Mouse (Mus musculus) MEL (cell line): ENCODE measurements around the gene Cacna1h. TPM values are rescaled to one million over a fixed set of nuclear protein-coding genes. Genes with fewer than 3 reads are reported as not detected.

ENCODE experiments used
- DNase-seq: peaks from one replicate; pipeline ENCODE4 v3.0.0; 2011; ENCODE audit warnings: low read depth, low spot score
- H3K27ac ChIP-seq: 2 replicates; pipeline ENCODE4 v1.5.1; 2012; ENCODE audit warnings: low read depth, mild to moderate bottlenecking, control low read depth, low read length, moderate library complexity; ENCODE audit not compliant: control insufficient read depth
- H3K27me3 ChIP-seq, 2 experiments: fragments of 150-350 bp in 1 of 2; sonication (generic) in 1 of 2; 2 replicates each; pipeline ENCODE4 v1.6.1; 2012; ENCODE audit warnings: low read length in 2 of 2, mild to moderate bottlenecking in 2 of 2, improper control_type of control experiment in 1 of 2, moderate library complexity in 1 of 2; ENCODE audit not compliant: insufficient read depth in 2 of 2, control insufficient read depth in 1 of 2
- H3K36me3 ChIP-seq, 2 experiments: 2 replicates each; pipeline ENCODE4 v1.6.1; 2012 to 2014; ENCODE audit warnings: low read length in 2 of 2, improper control_type of control experiment in 1 of 2, inconsistent platforms in 1 of 2, mild to moderate bottlenecking in 1 of 2; ENCODE audit not compliant: insufficient read depth in 2 of 2, control insufficient read depth in 1 of 2
- H3K4me1 ChIP-seq, 2 experiments: fragments of 150-350 bp in 1 of 2; sonication (generic) in 1 of 2; 2 replicates each; pipeline ENCODE4 v1.6.1; 2012; ENCODE audit warnings: low read length in 2 of 2, improper control_type of control experiment in 1 of 2, mild to moderate bottlenecking in 1 of 2; ENCODE audit not compliant: insufficient read depth in 2 of 2, control insufficient read depth in 1 of 2
- H3K4me3 ChIP-seq, 2 experiments: fragments of 150-350 bp in 1 of 2; sonication (generic) in 1 of 2; 2 replicates each; pipeline ENCODE4 v1.5.1; 2012; ENCODE audit warnings: low read depth in 2 of 2, low read length in 2 of 2, mild to moderate bottlenecking in 2 of 2, moderate library complexity in 2 of 2, control low read depth in 1 of 2, improper control_type of control experiment in 1 of 2; ENCODE audit not compliant: control insufficient read depth in 1 of 2, insufficient read depth in 1 of 2
- H3K79me2 ChIP-seq: 2 replicates; pipeline ENCODE4 v1.6.1; 2012; ENCODE audit warnings: mild to moderate bottlenecking, low read length, moderate library complexity; ENCODE audit not compliant: control insufficient read depth, poor library complexity, insufficient read depth
- H3K9ac ChIP-seq: 2 replicates; pipeline ENCODE4 v1.6.1; 2012; ENCODE audit warnings: low read depth, mild to moderate bottlenecking, control low read depth, low read length, moderate library complexity; ENCODE audit not compliant: control insufficient read depth, poor library complexity, severe bottlenecking
- H3K9me3 ChIP-seq: fragments of 150-350 bp; sonication (generic); replicated peaks from 2 replicates; pipeline ENCODE4 v1.6.1; 2012; ENCODE audit warnings: mild to moderate bottlenecking, low read length, improper control_type of control experiment, moderate library complexity; ENCODE audit not compliant: insufficient read depth
- CHD1 ChIP-seq: IDR thresholded peaks from 2 replicates; pipeline ENCODE4 v1.6.1; 2012; ENCODE audit warnings: low read depth, mild to moderate bottlenecking, inconsistent platforms, low read length, improper control_type of control experiment
- CHD2 ChIP-seq: IDR thresholded peaks from 2 replicates; pipeline ENCODE4 v1.6.1; 2011; ENCODE audit warnings: low read length, improper control_type of control experiment
- E2F4 ChIP-seq: IDR thresholded peaks from 2 replicates; pipeline ENCODE4 v1.6.1; 2011; ENCODE audit warnings: low read depth, low read length, improper control_type of control experiment, borderline replicate concordance
- EP300 ChIP-seq, 2 experiments: IDR thresholded peaks; 2 replicates each; pipeline ENCODE4 v1.6.1; 2011; ENCODE audit warnings: improper control_type of control experiment in 2 of 2, low read length in 2 of 2, low read depth in 1 of 2, mild to moderate bottlenecking in 1 of 2
- ETS1 ChIP-seq: IDR thresholded peaks from 2 replicates; pipeline ENCODE4 v1.6.1; 2012; ENCODE audit warnings: low read depth, mild to moderate bottlenecking, inconsistent platforms, low read length, improper control_type of control experiment, moderate library complexity
- JUND ChIP-seq: IDR thresholded peaks from 2 replicates; pipeline ENCODE4 v1.6.1; 2011; ENCODE audit warnings: low read depth, mild to moderate bottlenecking, improper control_type of control experiment, low read length
- MAX ChIP-seq: IDR thresholded peaks from 2 replicates; pipeline ENCODE4 v1.6.1; 2011; ENCODE audit warnings: low read length, improper control_type of control experiment
- MYB ChIP-seq: IDR thresholded peaks from 2 replicates; pipeline ENCODE4 v1.6.1; 2011; ENCODE audit warnings: mild to moderate bottlenecking, low read depth, low read length, improper control_type of control experiment
- POLR2A ChIP-seq, 2 experiments: IDR thresholded peaks; 2 replicates each; pipeline ENCODE4 v1.6.1; 2011 to 2012; ENCODE audit warnings: low read length in 2 of 2, mild to moderate bottlenecking in 2 of 2, control low read depth in 1 of 2, improper control_type of control experiment in 1 of 2, low read depth in 1 of 2, moderate library complexity in 1 of 2; ENCODE audit not compliant: control insufficient read depth in 1 of 2, insufficient read depth in 1 of 2, poor library complexity in 1 of 2
- RCOR1 ChIP-seq: IDR thresholded peaks from 2 replicates; pipeline ENCODE4 v1.6.1; 2012; ENCODE audit warnings: low read depth, mild to moderate bottlenecking, inconsistent platforms, low read length, improper control_type of control experiment
- TCF12 ChIP-seq: IDR thresholded peaks from 2 replicates; pipeline ENCODE4 v1.6.1; 2014; ENCODE audit warnings: low read depth, mild to moderate bottlenecking, inconsistent platforms, low read length, improper control_type of control experiment, moderate library complexity
- USF1 ChIP-seq: IDR thresholded peaks from 2 replicates; pipeline ENCODE4 v1.6.1; 2014; ENCODE audit warnings: low read depth, mild to moderate bottlenecking, inconsistent platforms, low read length, improper control_type of control experiment, moderate library complexity
- ZKSCAN1 ChIP-seq: IDR thresholded peaks from 2 replicates; pipeline ENCODE4 v1.6.1; 2012; ENCODE audit warnings: low read depth, mild to moderate bottlenecking, inconsistent platforms, low read length, improper control_type of control experiment, moderate library complexity
- ZMIZ1 ChIP-seq: IDR thresholded peaks from 2 replicates; pipeline ENCODE4 v1.6.1; 2012; ENCODE audit warnings: low read depth, mild to moderate bottlenecking, inconsistent platforms, low read length, improper control_type of control experiment, moderate library complexity
- polyA plus RNA-seq, 2 experiments: library from polyadenylated mRNA; stranded (reverse) in 1 of 2; unstranded in 1 of 2; fragments of >175 nt in 1 of 2; fragments of >200 nt in 1 of 2; gene quantifications; 2 replicates each; pipeline versions ENCODE4 v1.2.1 to v1.2.4; 2012; ENCODE audit warnings: low replicate concordance in 2 of 2, low read depth in 1 of 2; ENCODE audit not compliant: insufficient read length in 2 of 2, insufficient read depth in 1 of 2, missing spikeins in 1 of 2
- total RNA-seq: library from RNA; depleted of rRNA; stranded (reverse); fragments of 300-350 nt; gene quantifications from 2 replicates; pipeline ENCODE4 v1.2.3, GENCODE M21; 2012

Gene Cacna1h
- total and polyA plus RNA-seq, 3 experiments: 0.25 to 0.31 TPM; not detected in 1

- no peaks in the 10 kb centered on the region for H3K36me3 ChIP-seq
- H3K9me3 ChIP-seq: no peaks in the 10 kb centered on the region
- no peak for TF ChIP-seq ZKSCAN1
- TF ChIP-seq MYB: no peak
- no peak for TF ChIP-seq ETS1
- no peaks in the 10 kb centered on the region for H3K79me2 ChIP-seq
- H3K27me3 ChIP-seq: no peaks in the 10 kb centered on the region
- no peak for DNase-seq
- no peak overlapping the region for H3K27ac ChIP-seq
- no peak overlapping the region for H3K9ac ChIP-seq
- H3K4me3 ChIP-seq: no peak overlapping the region
- no peaks in the 10 kb centered on the region for H3K4me1 ChIP-seq
Observed at GRCm38 (mm10) chr17:25414917-25415316, 18.7 kb downstream of the Cacna1h start.

GRCm38 (mm10) chr17:25414209-25414608 lies 19.4 kb downstream of the Cacna1h start:
- H3K36me3 ChIP-seq: no peaks in the 10 kb centered on the region
- no peaks in the 10 kb centered on the region for H3K4me1 ChIP-seq
- no peak overlapping the region for H3K27ac ChIP-seq
- no peak overlapping the region for H3K9ac ChIP-seq
- H3K9me3 ChIP-seq: no peaks in the 10 kb centered on the region
- H3K79me2 ChIP-seq: no peaks in the 10 kb centered on the region
- no peaks in the 10 kb centered on the region for H3K27me3 ChIP-seq
- TF ChIP-seq E2F4 (no peak), CHD2 (no peak), JUND (no peak), MYB (no peak), MAX (no peak), TCF12 (no peak), EP300 (IDR thresholded peaks at IDR 0.05; ENCODE audit: low read depth in 1 of 2, low read length in 2 of 2) (no peak), RCOR1 (no peak), POLR2A (IDR thresholded peaks at IDR 0.05; ENCODE audit: control insufficient read depth in 1 of 2, insufficient read depth in 1 of 2, low read depth in 1 of 2, low read length in 2 of 2, poor library complexity in 1 of 2) (no peak), CHD1 (no peak)
- H3K4me3 ChIP-seq: no peak overlapping the region
- no peak for DNase-seq

- TF ChIP-seq MAX (no peak), USF1 (no peak), ZMIZ1 (no peak)
- no peak for DNase-seq
- no peak overlapping the region for H3K9ac ChIP-seq
- no peaks in the 10 kb centered on the region for H3K4me1 ChIP-seq
- no peaks in the 10 kb centered on the region for H3K9me3 ChIP-seq
- H3K27ac ChIP-seq: no peak overlapping the region
- H3K36me3 ChIP-seq: no peaks in the 10 kb centered on the region
- no peaks in the 10 kb centered on the region for H3K79me2 ChIP-seq
- H3K4me3 ChIP-seq: no peak overlapping the region
- H3K27me3 ChIP-seq: no peaks in the 10 kb centered on the region
Observed at GRCm38 (mm10) chr17:25411251-25411650, 22.3 kb downstream of the Cacna1h start.
